Mouse (Mus musculus) lung, adult 10 weeks (tissue): ENCODE results near the gene Ctxn1. TPM values are rescaled to one million over a fixed set of nuclear protein-coding genes. Genes with fewer than 3 reads are reported as not detected.

ENCODE experiments used
- polyA plus RNA-seq: library from polyadenylated mRNA; stranded (reverse); fragments of 350-450 nt; fragmentation: Illumina TruSeq; extraction: RNeasy Lipid Tissue Mini Kit (QIAGEN cat#74804); gene quantifications from one replicate; pipeline ENCODE4 v1.2.3, GENCODE M21; 2014; ENCODE audit warnings: low read depth, low replicate concordance; ENCODE audit not compliant: insufficient read depth

The Ctxn1 gene
- polyA plus RNA-seq = 17.2 TPM

DNA sequence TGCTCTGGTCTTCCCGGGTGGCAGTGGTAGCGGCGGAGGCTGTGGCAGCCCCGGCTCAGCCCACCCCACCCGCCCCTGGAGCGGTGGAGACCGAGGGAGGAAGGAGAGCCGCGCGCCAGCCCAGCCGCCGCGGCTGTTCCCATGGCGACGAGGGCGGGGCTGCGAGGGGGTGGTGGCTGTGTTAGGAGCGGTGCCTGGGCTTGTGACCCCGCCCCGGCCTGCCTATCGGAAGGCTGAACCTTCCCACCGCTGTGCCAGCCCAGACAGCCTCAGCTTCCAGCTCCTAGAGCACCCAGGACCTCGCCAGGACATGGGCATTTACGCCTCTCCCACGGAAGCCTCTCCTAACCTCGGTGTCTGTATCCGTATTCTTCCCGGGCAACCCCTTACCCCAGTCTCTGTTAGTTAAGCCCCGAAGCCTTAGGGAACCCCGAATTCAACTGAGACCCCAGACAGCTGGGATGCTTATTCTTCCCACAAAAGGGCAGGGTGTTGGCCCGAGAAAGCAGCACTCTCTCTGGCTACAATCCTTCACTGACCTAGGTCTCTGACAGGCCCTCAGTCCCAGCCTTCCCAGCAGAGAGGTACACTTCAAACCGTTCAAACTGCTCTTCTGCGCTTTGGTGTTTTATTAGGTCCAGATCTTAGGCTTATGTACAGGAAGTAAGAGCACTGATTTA, at the start of gene Ctxn1:
Gene Ctxn1, minus strand, starts transcription at position 150 of the 680 bp plus-strand sequence.

DNA sequence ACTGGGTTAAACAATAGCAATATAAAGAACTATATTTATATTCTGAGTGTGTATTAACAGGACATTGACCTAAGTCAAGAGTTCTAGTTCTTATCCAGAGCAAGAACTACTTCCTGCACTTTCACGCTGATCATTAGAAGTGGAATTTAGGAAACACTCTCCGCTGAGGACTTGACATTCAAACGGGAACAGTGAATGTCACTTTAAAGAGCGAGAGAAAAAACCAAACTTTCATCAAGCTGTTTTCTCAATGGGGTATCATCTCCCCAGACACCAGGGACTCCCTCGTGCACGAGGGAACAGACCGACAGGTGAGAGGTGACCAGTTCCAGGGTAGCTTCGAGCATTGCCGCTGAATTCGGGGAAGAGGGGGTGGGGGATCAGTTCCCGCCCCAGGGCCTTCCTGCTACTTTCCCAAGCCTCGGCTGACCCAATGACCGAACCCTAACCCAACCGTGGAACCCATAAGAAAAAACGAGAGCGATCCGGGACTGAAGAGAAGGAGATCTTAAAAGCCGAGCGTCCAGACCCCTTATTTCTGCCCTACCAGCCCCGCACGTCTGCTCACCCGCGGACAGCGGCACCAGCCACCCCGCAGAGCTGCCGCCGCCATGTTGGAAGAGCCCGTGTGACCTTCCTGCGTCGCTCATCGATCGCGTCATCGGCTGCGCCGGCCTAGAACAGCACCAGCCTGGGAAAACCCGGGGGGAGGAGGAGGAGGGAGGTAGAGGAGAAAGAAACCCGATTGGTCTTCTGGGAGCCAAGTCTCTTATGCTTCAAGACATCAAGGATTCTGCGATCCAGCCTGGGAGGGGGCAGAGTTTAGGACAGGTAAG, 16.4 kb upstream of the Ctxn1 start, which contains the start of gene Timm44:
Gene Timm44, minus strand, starts transcription at position 639 of the 836 bp plus-strand sequence.

DNA sequence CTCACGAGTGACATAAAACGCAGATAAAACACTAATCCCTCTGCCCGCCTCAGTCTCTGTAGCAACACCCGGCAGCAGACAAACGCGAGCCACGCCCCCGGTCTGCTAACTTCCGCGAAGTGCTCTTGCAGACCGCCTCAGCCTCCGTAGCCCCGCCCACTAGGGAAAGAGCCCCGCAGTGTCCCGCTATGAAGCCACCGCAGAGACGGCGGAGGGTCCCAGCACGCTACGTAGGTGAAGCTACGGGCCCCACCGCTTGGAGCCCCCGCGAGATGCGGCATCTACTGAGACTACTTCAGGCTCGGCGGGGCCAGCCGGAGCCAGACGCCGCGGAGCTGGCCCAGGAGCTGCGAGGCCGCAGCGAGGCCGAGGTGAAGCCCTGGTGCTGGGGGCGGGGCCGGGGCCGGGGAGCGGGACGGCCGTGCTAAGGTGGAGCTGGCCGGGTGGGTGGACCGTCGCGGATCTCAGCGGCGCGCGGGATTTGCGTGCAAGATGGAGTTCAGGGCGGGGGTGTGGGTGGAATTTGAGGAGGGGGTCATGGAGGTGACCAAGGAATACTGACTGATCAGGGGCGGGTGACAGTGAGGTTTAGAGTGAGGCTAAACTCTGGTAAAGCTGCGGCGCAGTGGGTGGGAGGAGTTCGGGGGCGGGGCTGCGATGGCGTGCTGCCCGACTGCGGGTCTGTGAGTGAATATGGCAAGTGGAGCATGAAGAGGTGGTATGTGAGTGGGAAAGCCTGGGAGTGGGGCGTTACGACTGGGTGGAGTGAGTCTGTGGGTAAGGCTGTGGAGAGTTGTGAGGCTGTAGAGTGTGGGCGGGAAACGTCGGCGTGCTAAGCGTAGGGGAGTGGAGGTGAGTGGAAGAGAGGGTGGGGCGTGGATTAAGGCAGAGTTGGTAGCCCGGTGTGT, 5.9 kb downstream of the Ctxn1 start, which contains the start of gene Snapc2:
Gene Snapc2, plus strand, starts transcription at position 147 of the 908 bp plus-strand sequence.

DNA sequence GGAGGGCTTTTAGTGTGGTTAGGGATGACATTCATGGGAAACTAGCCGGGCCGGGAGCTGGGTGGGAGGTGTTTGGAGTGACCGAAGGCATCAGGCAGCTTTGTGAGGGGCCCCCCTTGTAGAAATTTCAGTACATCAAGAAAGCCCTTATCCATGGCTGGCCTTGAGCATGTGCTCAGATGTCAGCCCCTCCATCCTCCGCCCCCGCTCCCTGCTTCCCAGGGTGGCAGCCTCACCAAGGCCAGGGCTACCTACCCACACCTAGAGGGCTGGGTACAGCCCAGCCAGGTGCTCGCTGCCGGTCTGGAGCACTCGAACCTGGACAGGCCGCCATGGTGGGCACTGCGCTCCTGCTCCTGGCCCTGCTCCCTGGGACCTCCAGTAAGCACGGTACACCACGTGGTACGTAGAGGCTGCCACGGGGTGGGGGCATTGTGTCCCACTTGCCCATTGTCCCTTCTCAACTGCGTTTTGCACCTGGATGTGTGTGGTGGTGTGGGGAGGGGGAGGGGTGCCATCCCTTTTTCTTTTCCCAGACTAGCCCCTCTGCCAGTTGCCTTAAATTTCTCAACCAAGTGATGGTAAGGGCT, 11.0 kb downstream of the Ctxn1 start, which contains the start of gene Tgfbr3l:
Gene Tgfbr3l, plus strand, starts transcription at position 264 of the 590 bp plus-strand sequence.

DNA sequence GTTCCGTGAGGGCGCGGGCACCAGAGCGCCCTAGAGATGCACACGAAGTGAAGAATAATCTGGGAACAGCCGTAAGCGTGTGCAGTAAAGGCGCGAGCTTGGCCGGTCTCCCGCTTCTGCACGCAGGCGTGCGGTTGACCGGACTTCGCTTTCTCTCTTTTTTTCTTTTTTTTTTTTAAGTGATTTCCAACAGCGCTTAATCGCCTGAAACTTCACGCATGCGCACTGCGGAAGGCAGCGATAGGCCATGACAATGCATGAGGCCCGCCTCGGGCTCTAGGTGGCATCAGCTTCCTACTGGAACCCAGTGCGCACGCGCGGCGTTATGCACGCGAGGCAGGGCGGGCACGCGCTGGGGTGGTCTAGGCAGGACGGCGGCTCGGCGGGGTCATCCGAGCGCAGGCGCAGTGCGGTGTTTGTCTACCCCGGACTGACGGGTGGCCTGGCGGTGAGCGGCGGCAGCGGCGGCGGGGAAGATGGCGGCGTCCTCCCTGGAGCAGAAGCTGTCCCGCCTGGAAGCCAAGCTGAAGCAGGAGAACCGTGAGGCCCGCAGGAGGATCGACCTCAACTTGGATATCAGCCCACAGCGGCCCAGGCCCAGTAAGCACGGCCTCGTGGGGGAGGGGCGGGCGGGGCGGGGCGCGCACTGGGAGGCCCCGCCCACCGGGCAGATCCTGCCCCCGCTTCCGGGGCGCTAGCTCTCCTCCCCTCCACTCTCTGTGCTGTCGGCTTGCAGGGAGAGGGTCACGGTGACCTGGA, 20.5 kb downstream of the Ctxn1 start, which contains the start of the genes Map2k7 and Gm49320:
Gene Map2k7, plus strand, starts transcription at position 307 of the 759 bp plus-strand sequence.
Gene Gm49320, plus strand, starts transcription at position 432 of the 759 bp plus-strand sequence.

DNA sequence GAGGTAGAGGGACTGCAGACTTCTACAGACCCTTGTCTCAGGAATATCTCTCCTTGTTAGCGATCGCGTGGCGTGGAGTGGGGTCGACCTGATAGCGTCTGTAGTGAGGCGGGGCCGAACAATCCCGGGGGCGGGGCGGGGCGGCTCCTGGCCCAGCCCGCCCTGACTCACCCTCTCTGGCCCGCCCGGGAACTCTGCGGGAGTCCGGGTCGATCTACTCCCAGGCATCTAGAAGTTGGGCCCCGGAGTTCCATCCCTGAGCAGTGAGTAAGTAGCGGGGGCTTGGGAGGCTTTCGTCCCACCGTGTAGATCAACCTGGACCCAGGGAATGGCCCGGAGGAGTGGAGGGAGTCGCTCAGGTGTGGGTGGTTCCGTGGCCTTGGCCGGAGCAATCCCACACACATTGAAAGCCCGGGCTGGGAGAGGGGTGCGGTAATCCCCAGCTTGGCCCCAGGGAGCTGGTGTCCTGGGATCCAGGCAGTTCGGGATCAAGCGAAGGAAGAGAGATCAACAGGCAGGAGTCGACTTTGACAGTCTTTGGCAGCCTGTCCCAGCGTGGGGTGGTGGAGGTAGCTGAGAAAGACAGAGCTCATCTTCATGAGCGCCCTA, 32.2 kb downstream of the Ctxn1 start, which contains the start of gene Lrrc8e:
Gene Lrrc8e, plus strand, starts transcription at position 89 of the 609 bp plus-strand sequence.

DNA sequence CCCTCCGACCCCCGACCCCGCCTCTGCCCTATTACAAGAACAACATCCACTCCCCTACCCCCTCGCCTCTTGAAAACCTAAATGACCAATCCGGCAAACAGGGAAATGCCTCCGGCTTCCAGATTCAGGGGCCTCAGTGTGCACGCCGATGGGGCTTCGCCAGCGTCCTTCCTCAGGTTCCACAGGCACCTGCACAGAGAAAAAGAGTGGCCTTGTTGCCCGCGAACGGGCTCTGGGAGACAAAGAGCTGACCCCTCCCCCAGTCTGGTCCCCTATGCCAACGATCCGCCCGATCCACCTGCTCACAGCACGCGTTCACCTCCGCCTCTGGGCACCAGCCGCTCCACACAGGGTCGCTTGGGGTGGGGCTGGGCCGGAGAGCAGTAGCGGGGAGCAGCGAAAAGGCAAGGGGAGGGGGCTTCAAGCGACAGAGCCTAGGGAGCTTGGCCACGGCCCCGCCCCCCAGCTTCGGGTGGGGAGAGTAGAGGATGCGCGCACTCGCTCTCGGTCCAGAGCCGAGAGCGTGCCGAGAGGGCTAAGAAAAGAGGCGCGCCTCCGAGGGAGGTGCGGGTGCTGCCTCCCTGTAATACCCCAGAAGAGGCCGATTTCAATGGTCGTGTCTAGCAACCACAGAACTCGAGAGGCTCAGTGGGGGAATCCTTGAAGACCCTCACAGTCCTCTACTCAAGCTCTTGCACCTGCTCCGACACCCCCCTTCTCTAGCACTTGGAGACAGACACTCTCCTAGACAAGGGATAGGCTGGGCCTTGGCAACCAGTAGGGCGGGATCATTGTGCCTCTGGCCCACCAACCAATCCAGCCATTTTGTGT, 42.1 kb downstream of the Ctxn1 start, which contains the start of gene Prr36:
Gene Prr36, minus strand, starts transcription at position 669 of the 831 bp plus-strand sequence.

Other genes starting within 250 kb of the Ctxn1 start
- 9.0 TPM for gene Cd209f, start 153.4 kb downstream of the Ctxn1 start, polyA plus RNA-seq
- gene Cd209g, start 125.2 kb downstream of the Ctxn1 start, polyA plus RNA-seq = 3.0 TPM
- gene Evi5l, start 92.7 kb downstream of the Ctxn1 start, polyA plus RNA-seq = 7.3 TPM
- 0.68 TPM for gene Prr36, start 41.8 kb downstream of the Ctxn1 start, polyA plus RNA-seq
- 2.7 TPM for gene Lrrc8e, start 32.4 kb downstream of the Ctxn1 start, polyA plus RNA-seq
- 20.6 TPM for gene Map2k7, start 20.5 kb downstream of the Ctxn1 start, polyA plus RNA-seq
- gene Gm49320, start 20.4 kb downstream of the Ctxn1 start, polyA plus RNA-seq = 0.21 TPM
- gene Tgfbr3l, start 11.1 kb downstream of the Ctxn1 start, polyA plus RNA-seq = 2.6 TPM
- 16.5 TPM for gene Snapc2, start 6.2 kb downstream of the Ctxn1 start, polyA plus RNA-seq
- gene Timm44, start 16.6 kb upstream of the Ctxn1 start, polyA plus RNA-seq = 32.0 TPM
- gene Ccl25, start 65.9 kb upstream of the Ctxn1 start, polyA plus RNA-seq = 5.3 TPM
- gene Elavl1, start 66.1 kb upstream of the Ctxn1 start, polyA plus RNA-seq = 31.1 TPM
- gene Cers4, start 233.8 kb upstream of the Ctxn1 start, polyA plus RNA-seq = 22.1 TPM